Mouse (Mus musculus) forebrain, embryonic 10.5 days (tissue): ENCODE measurements around the gene Spata13. TPM values are rescaled to one million over a fixed set of nuclear protein-coding genes. Genes with fewer than 3 reads are reported as not detected.
A peak's percentile ranks its signal among the peaks of the same experiment; 100 is the strongest.

ENCODE experiments used
- DNase-seq: peaks from one replicate; pipeline ENCODE4 v3.0.0-alpha.2; 2017; ENCODE audit warnings: low spot score; ENCODE audit errors: extremely low spot score
- H3K27ac ChIP-seq: fragments of 300-500 bp; sonication (generic); 2 replicates; pipeline ENCODE4 v1.5.1; 2016; ENCODE audit warnings: mild to moderate bottlenecking
- H3K27me3 ChIP-seq: fragments of 300-500 bp; sonication (generic); 2 replicates; pipeline ENCODE4 v1.6.1; 2016; ENCODE audit warnings: mild to moderate bottlenecking; ENCODE audit not compliant: poor library complexity, severe bottlenecking
- H3K36me3 ChIP-seq: fragments of 300-500 bp; sonication (generic); replicated peaks from 2 replicates; pipeline ENCODE4 v1.6.1; 2016; ENCODE audit warnings: mild to moderate bottlenecking, moderate library complexity
- H3K4me1 ChIP-seq: fragments of 300-500 bp; sonication (generic); 2 replicates; pipeline ENCODE4 v1.6.1; 2016
- H3K4me3 ChIP-seq: fragments of 300-500 bp; sonication (generic); 2 replicates; pipeline ENCODE4 v1.5.1; 2016; ENCODE audit warnings: mild to moderate bottlenecking, moderate library complexity
- H3K9me3 ChIP-seq: fragments of 300-500 bp; sonication (generic); 2 replicates; pipeline ENCODE4 v1.6.1; 2016; ENCODE audit warnings: mild to moderate bottlenecking, moderate library complexity
- WGBS: fragments of 180-500 bp; shearing (Covaris S2); methylation state at CpG from one replicate; pipeline ENCODE4 v1.1.7; 2016; 5-methylcytosine and 5-hydroxymethylcytosine counted together
- polyA plus RNA-seq: library from polyadenylated mRNA; unstranded; fragments of >200 nt; fragmentation: Nextera tagmentation; extraction: Ambion mirVana; gene quantifications from 2 replicates; pipeline ENCODE4 v1.2.1, GENCODE M21; 2016

Gene Spata13
- polyA plus RNA-seq, 1 experiment from 2014 or later: 102 TPM

DNA sequence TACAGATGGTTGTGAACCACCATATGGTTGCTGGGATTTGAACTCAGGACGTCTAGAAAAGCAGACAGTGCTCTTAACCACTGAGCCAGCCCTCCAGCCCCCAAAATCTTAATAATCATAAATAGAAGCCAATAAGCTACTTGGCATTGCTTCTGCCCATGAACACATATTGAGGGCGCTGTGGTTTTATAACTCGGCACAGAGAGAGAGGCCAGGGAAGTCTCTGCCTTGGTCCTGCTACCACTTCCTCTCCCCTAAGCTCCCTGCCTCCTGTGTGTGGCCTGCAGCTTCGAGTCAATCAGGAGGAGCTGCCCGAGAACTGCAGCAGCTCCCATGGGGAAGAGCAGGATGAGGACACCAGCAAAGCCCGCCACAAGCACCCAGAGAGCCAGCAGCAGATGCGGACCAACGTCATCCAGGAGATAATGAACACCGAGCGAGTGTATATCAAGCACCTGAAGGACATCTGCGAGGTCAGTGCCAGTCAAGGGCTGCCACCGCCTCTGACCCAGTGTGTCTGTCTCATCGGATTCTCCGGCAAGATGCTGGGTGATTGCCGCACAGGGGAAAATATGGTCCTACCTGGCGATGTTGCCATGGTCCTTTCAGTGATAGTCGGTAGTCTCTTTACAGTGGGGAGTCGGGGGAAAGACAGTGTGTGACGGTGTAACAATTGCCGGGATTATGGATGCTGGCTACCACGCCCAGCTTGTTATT lies 113.5 kb downstream of the Spata13 start:
- WGBS: 92% methylated on average over 21 of the region's 21 CpGs
- no peak overlapping the region for H3K27ac ChIP-seq

DNA sequence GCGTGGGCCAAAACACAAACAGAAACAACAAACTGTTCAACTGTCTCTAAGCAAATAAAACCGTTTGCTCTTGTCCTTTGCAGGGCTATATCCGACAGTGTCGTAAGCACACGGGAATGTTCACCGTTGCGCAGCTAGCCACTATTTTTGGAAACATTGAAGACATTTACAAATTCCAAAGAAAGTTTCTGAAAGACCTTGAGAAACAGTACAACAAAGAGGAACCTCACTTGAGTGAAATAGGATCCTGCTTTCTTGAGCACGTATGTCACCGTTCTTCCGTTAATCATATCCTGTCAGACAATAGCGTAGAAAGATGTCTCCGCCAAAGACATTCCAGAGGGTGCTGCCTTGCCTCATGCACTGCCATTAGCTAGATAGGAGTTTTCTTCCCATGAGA lies 116.1 kb downstream of the Spata13 start:
- H3K27me3 ChIP-seq: no peaks in the 10 kb centered on the region
- peaks cover 12% of the 10 kb centered on the region for H3K4me1 ChIP-seq
- WGBS: 94% methylated on average over 12 of the region's 12 CpGs
- no peaks in the 10 kb centered on the region for H3K9me3 ChIP-seq
- H3K27ac ChIP-seq: no peak overlapping the region
- no peak for DNase-seq
- H3K4me3 ChIP-seq: no peak overlapping the region
- H3K36me3 ChIP-seq: peaks cover 100% of the 10 kb centered on the region

More for the DNA sequence above, 113.5 kb downstream of the Spata13 start:
- H3K4me1 ChIP-seq: peaks cover 6% of the 10 kb centered on the region; the same call in 1 of the 2 replicates
- no peaks in the 10 kb centered on the region for H3K27me3 ChIP-seq
- H3K9me3 ChIP-seq: no peaks in the 10 kb centered on the region
- H3K36me3 ChIP-seq: peaks cover 100% of the 10 kb centered on the region
- DNase-seq: no peak
- H3K4me3 ChIP-seq: no peak overlapping the region

- Histone ChIP-seq H3K4me3 (no peak overlapping the region), H3K27ac (peak overlapping the region; percentile 45; the same call in 1 of the 2 replicates), H3K4me1 (peaks cover 12% of the 10 kb centered on the region), H3K9me3 (no peaks in the 10 kb centered on the region), H3K36me3 (peaks cover 100% of the 10 kb centered on the region), H3K27me3 (no peaks in the 10 kb centered on the region)
- 95% methylated on average over 16 of the region's 16 CpGs for WGBS
- no peak for DNase-seq
Observed at GRCm38 (mm10) chr14:60751581-60751980, 117.8 kb downstream of the Spata13 start.

DNA sequence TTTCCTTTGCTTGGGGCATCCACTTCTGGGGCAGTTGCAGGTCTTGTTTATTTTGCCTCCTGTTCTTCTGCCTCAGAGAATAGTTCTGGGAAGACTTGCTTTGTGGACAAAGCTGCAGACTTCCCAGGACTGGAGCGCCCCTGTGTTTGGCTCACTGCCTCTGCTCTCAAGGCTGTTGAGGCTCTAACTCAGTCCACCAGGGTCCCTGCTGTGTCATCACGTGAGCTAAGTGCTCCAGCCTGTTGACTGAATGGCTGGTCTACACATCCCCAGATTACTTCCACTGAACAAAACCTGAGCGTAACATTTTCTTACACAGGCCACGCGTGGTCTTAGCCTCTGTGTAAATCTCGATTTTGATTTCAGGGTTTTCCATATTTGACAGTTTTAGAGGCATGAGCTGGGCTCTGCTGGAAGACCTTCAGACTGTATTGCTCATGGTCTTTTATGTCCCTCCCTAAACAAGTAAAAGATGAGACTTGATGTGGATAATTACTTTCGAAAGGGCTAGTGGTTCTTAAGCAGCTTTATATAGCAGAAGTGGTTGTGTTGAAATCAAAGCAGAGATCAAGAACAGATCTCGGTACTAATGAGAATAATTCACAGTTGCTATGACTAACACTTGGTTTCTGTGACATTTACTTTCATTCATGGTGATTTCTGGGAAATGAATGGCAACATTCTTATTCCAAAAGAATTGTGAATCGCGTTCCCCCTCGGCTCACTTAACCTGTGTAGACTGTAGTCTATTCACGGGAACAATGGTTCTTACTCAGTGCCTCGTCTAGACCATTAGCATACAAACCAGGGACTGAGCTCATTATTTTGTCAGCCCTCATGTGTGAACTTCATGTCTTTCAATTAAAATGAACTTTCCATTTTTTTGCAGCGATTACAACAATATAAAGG lies 119.3 kb downstream of the Spata13 start:
- Histone ChIP-seq H3K4me3 (no peak overlapping the region), H3K27me3 (no peaks in the 10 kb centered on the region), H3K9me3 (no peaks in the 10 kb centered on the region), H3K36me3 (peaks cover 100% of the 10 kb centered on the region), H3K27ac (peak overlapping the region; percentile 69), H3K4me1 (peaks cover 12% of the 10 kb centered on the region)
- no peak for DNase-seq
- WGBS: 71% methylated on average over 14 of the region's 14 CpGs

GRCm38 (mm10) chr14:60753801-60754126 lies 120.0 kb downstream of the Spata13 start:
- Histone ChIP-seq H3K27ac (0 out of 2 replicates have a peak overlapping the region, but pooled peaks have one; percentile 9), H3K27me3 (no peaks in the 10 kb centered on the region), H3K9me3 (no peaks in the 10 kb centered on the region), H3K36me3 (peaks cover 100% of the 10 kb centered on the region), H3K4me3 (no peak overlapping the region), H3K4me1 (peaks cover 12% of the 10 kb centered on the region)
- WGBS: 89% methylated on average over 10 of the region's 10 CpGs
- no peak for DNase-seq

- H3K9me3 ChIP-seq: no peaks in the 10 kb centered on the region
- H3K36me3 ChIP-seq: peaks cover 100% of the 10 kb centered on the region
- 98% methylated on average over 5 of the region's 5 CpGs for WGBS
- H3K27ac ChIP-seq: no peak overlapping the region
- DNase-seq: no peak
- H3K27me3 ChIP-seq: no peaks in the 10 kb centered on the region
- no peak overlapping the region for H3K4me3 ChIP-seq
- H3K4me1 ChIP-seq: peaks cover 12% of the 10 kb centered on the region
Observed at GRCm38 (mm10) chr14:60754656-60755055, 120.9 kb downstream of the Spata13 start.

DNA sequence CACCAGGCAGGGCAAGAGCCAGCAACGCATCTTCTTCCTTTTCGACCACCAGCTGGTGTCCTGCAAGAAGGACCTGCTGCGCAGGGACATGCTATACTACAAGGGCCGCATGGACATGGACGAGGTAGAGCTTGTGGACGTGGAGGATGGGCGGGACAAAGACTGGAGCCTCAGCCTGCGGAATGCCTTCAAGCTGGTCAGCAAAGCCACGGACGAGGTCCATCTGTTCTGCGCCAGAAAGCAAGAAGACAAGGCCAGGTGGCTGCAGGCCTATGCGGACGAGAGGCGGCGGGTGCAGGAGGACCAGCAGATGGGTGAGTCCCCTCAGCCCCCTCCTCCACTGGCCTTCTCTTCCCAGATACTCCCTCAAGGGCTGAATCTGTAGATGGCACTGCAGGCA lies 122.5 kb downstream of the Spata13 start:
- H3K36me3 ChIP-seq: peaks cover 100% of the 10 kb centered on the region
- no peak for DNase-seq
- WGBS: 93% methylated on average over 15 of the region's 15 CpGs

GRCm38 (mm10) chr14:60757265-60757664 lies 123.5 kb downstream of the Spata13 start:
- H3K4me3 ChIP-seq: no peak overlapping the region
- DNase-seq: no peak
- no peak overlapping the region for H3K27ac ChIP-seq
- peaks cover 100% of the 10 kb centered on the region for H3K36me3 ChIP-seq
- no peaks in the 10 kb centered on the region for H3K9me3 ChIP-seq
- H3K4me1 ChIP-seq: peaks cover 6% of the 10 kb centered on the region
- no peaks in the 10 kb centered on the region for H3K27me3 ChIP-seq
- 98% methylated on average over 8 of the region's 8 CpGs for WGBS

More for the DNA sequence above, 122.5 kb downstream of the Spata13 start:
- H3K4me1 ChIP-seq: peaks cover 12% of the 10 kb centered on the region
- H3K27me3 ChIP-seq: no peaks in the 10 kb centered on the region
- H3K9me3 ChIP-seq: no peaks in the 10 kb centered on the region
- H3K4me3 ChIP-seq: no peak overlapping the region
- H3K27ac ChIP-seq: no peak overlapping the region

- peaks cover 100% of the 10 kb centered on the region for H3K36me3 ChIP-seq
- 95% methylated on average over 7 of the region's 7 CpGs for WGBS
Observed at GRCm38 (mm10) chr14:60757722-60758121, 123.9 kb downstream of the Spata13 start.

GRCm38 (mm10) chr14:60759097-60759496 lies 125.3 kb downstream of the Spata13 start:
- no peaks in the 10 kb centered on the region for H3K27me3 ChIP-seq
- H3K36me3 ChIP-seq: peaks cover 100% of the 10 kb centered on the region
- H3K27ac ChIP-seq: no peak overlapping the region
- no peak for DNase-seq
- H3K9me3 ChIP-seq: no peaks in the 10 kb centered on the region
- no peak overlapping the region for H3K4me3 ChIP-seq
- H3K4me1 ChIP-seq: peaks cover under 1% of the 10 kb centered on the region; the same call in 1 of the 2 replicates
- 93% methylated on average over 8 of the region's 8 CpGs for WGBS

More at GRCm38 (mm10) chr14:60757722-60758121, 123.9 kb downstream of the Spata13 start:
- no peaks in the 10 kb centered on the region for H3K9me3 ChIP-seq
- no peaks in the 10 kb centered on the region for H3K27me3 ChIP-seq
- H3K4me1 ChIP-seq: peaks cover 4% of the 10 kb centered on the region
- H3K27ac ChIP-seq: no peak overlapping the region
- DNase-seq: no peak
- H3K4me3 ChIP-seq: no peak overlapping the region

GRCm38 (mm10) chr14:60761801-60762200 lies 128.0 kb downstream of the Spata13 start:
- H3K27me3 ChIP-seq: no peaks in the 10 kb centered on the region
- no peak for DNase-seq
- WGBS: 78% methylated on average over 10 of the region's 10 CpGs
- peaks cover 16% of the 10 kb centered on the region for H3K4me1 ChIP-seq
- H3K36me3 ChIP-seq: peaks cover 91% of the 10 kb centered on the region
- no peaks in the 10 kb centered on the region for H3K9me3 ChIP-seq
- no peak overlapping the region for H3K4me3 ChIP-seq
- no peak overlapping the region for H3K27ac ChIP-seq

DNA sequence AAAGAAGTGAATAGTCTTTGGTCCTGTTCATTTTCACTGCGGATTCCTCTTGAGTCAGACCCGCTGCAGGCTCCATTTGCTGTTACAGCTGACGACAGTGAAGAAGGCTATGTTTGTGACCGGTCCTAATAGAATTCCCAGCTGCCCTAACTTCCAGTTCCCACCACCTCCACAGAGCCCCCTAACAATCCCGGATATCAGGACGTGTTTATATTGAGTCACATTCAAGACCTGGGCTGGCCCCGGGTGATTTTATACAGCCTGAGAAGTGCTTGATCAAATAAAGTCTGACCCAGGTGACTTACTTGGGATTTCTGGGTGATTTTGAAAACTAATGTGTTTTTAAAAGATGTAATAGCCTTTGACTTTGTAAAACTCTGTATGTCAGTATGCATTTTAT lies 129.0 kb downstream of the Spata13 start:
- WGBS: 86% methylated on average over 7 of the region's 7 CpGs
- peaks cover 81% of the 10 kb centered on the region for H3K36me3 ChIP-seq
- H3K4me3 ChIP-seq: no peak overlapping the region
- no peak for DNase-seq
- H3K27me3 ChIP-seq: no peaks in the 10 kb centered on the region
- no peak overlapping the region for H3K27ac ChIP-seq
- peaks cover 16% of the 10 kb centered on the region for H3K4me1 ChIP-seq
- H3K9me3 ChIP-seq: no peaks in the 10 kb centered on the region

- Histone ChIP-seq H3K4me1 (peaks cover 16% of the 10 kb centered on the region), H3K27ac (no peak overlapping the region), H3K27me3 (no peaks in the 10 kb centered on the region), H3K36me3 (peaks cover 71% of the 10 kb centered on the region), H3K9me3 (no peaks in the 10 kb centered on the region), H3K4me3 (no peak overlapping the region)
- DNase-seq: no peak
- 95% methylated on average over 5 of the region's 5 CpGs for WGBS
Observed at GRCm38 (mm10) chr14:60763746-60764145, 129.9 kb downstream of the Spata13 start.
